Comparison of ENCODE assay signal across 9 mouse cellular contexts in the genomic region with DNA sequence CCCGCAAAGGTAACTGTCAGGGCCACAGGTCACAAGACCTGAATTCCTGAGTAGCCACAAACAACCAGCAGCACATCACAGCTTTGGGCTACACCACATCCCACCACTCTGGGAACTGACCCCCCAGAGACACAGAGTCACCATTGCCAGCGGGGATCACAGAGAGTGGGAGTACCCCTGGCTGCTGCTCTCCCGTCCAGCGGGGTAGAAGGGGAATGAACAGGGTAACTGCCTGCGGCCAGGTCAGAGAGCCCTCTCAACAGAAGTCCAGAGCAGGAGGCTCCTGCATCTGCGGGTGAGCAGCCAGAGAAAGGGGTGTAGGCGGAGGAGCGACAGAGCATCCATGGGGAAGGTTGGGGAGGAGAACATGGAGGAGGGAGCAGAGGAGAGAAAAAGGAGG. TPM values are rescaled to one million over a fixed set of nuclear protein-coding genes. Genes with fewer than 3 reads are reported as not detected.
A peak's percentile ranks its signal among the peaks of the same experiment; 100 is the strongest.
DNase-seq lines count a peak whose midpoint lies in the region; ATAC-seq and TF ChIP-seq lines count a peak whose summit lies in the region.
"Had no signal": no experiment of that assay in that cellular context is flagged by ENCODE, and none has a peak within 500 bp of the region (broad histone marks: within the 10 kb centered on the region; RNA-seq: fewer than 3 reads in every experiment).

No protein-coding gene starts in this region.

- peaks cover 0 to 7% of the 10 kb centered on the region in 2 experiments; a peak in 2 of 4 replicates for H3K36me3 ChIP-seq in MEL (ENCODE audit: control insufficient read depth in 1 of 2, insufficient read depth in 2 of 2, low read length in 2 of 2)
- peaks cover 1% of the 10 kb centered on the region; the same call in 1 of the 2 replicates for H3K36me3 ChIP-seq in heart, embryonic 15.5 days
- H3K36me3 ChIP-seq in liver, postnatal 0 days (replicated peaks; ENCODE audit: insufficient read depth, low read length): peaks cover 4% of the 10 kb centered on the region; the same call in 1 of the 2 replicates

- 10% methylated on average over 8 of the region's 8 CpGs for WGBS in heart, embryonic 15.5 days
- WGBS in liver, postnatal 0 days (ENCODE audit: insufficient replicate concordance): 11% methylated on average over 8 of the region's 8 CpGs

- no peak for ATAC-seq in heart, embryonic 15.5 days (replicated peaks; ENCODE audit: insufficient number of reproducible peaks, insufficient read depth, low FRiP score, low read depth)
- ATAC-seq in liver, postnatal 0 days: no peak
- ATAC-seq in megakaryocyte-erythroid progenitor cell, adult 5-6 weeks (replicated peaks; ENCODE audit: low FRiP score, low TSS enrichment, poor library complexity, severe bottlenecking): no peak

- TF ChIP-seq CTCF in MEL (IDR thresholded peaks at IDR 0.05 in 2 of 3, conservative IDR thresholded peaks at IDR 0.05 in 1 of 3; ENCODE audit: control insufficient read depth in 1 of 3, insufficient read depth in 1 of 3, low read depth in 2 of 3, low read length in 3 of 3, poor library complexity in 1 of 3, severe bottlenecking in 1 of 3): no peak
- no peak for TF ChIP-seq CTCF in liver, postnatal 0 days (IDR thresholded peaks at IDR 0.05; ENCODE audit: low read depth)

- TF ChIP-seq RAD21 in MEL (IDR thresholded peaks at IDR 0.05; ENCODE audit: low read depth, low read length): no peak

- DNase-seq in kidney, adult 11 months: peak; percentile 28
- DNase-seq in kidney, adult 18-20 months: no peak
- peak; percentile 31 for DNase-seq in MEL (ENCODE audit: low read depth, low spot score)
- no peak for DNase-seq in liver, postnatal 0 days
- DNase-seq in gastrocnemius, postnatal 4 days (ENCODE audit: low spot score in 2 of 2): no peak
- no peak for DNase-seq in MN1 (ENCODE audit: low spot score)

- no peak overlapping the region for H3K27ac ChIP-seq in MEL (ENCODE audit: control insufficient read depth, low read depth, low read length)
- 0 out of 2 replicates have a peak overlapping the region, but pooled peaks have one; percentile 4 for H3K27ac ChIP-seq in heart, embryonic 15.5 days
- peak overlapping the region; percentile 85 for H3K27ac ChIP-seq in liver, postnatal 0 days (ENCODE audit: low read depth)

- peaks cover 15 to 23% of the 10 kb centered on the region in 2 experiments for H3K4me1 ChIP-seq in MEL (ENCODE audit: control insufficient read depth in 1 of 2, insufficient read depth in 2 of 2, low read length in 2 of 2)
- peaks cover 63% of the 10 kb centered on the region for H3K4me1 ChIP-seq in heart, embryonic 15.5 days (replicated peaks)
- H3K4me1 ChIP-seq in liver, postnatal 0 days (ENCODE audit: insufficient read depth): peaks cover 55% of the 10 kb centered on the region

- peak overlapping the region; percentile 94 for H3K4me2 ChIP-seq in heart, embryonic 15.5 days
- H3K4me2 ChIP-seq in liver, postnatal 0 days (ENCODE audit: low read depth, low read length): peak overlapping the region; percentile 98

- peak overlapping the region; percentile 80 for H3K9ac ChIP-seq in MEL (ENCODE audit: control insufficient read depth, low read depth, low read length, poor library complexity, severe bottlenecking)
- H3K9ac ChIP-seq in heart, embryonic 15.5 days: peak overlapping the region; percentile 94
- peak overlapping the region; percentile 93 for H3K9ac ChIP-seq in liver, postnatal 0 days (replicated peaks)

- H3K9me3 ChIP-seq in MEL (replicated peaks; ENCODE audit: insufficient read depth, low read length): no peaks in the 10 kb centered on the region
- no peaks in the 10 kb centered on the region for H3K9me3 ChIP-seq in heart, embryonic 15.5 days (replicated peaks)
- no peaks in the 10 kb centered on the region for H3K9me3 ChIP-seq in liver, postnatal 0 days (ENCODE audit: low read length)

- no peaks in the 10 kb centered on the region for H3K27me3 ChIP-seq in MEL (ENCODE audit: control insufficient read depth in 1 of 2, insufficient read depth in 2 of 2, low read length in 2 of 2)
- peaks cover 39% of the 10 kb centered on the region for H3K27me3 ChIP-seq in heart, embryonic 15.5 days
- H3K27me3 ChIP-seq in liver, postnatal 0 days (ENCODE audit: insufficient read depth, low read length): peaks cover 37% of the 10 kb centered on the region

- no peak for TF ChIP-seq EP300 in MEL (IDR thresholded peaks at IDR 0.05; ENCODE audit: low read depth in 1 of 2, low read length in 2 of 2)
- no peak for TF ChIP-seq EP300 in liver, postnatal 0 days (IDR thresholded peaks at IDR 0.05; ENCODE audit: low read depth)

- H3K79me2 ChIP-seq in MEL (ENCODE audit: control insufficient read depth, insufficient read depth, low read length, poor library complexity): peaks cover 21% of the 10 kb centered on the region

- TF ChIP-seq POLR2A in MEL (IDR thresholded peaks at IDR 0.05; ENCODE audit: control insufficient read depth in 1 of 2, insufficient read depth in 1 of 2, low read depth in 1 of 2, low read length in 2 of 2, poor library complexity in 1 of 2): no peak

- H3K4me3 ChIP-seq in MEL (ENCODE audit: control insufficient read depth in 1 of 2, insufficient read depth in 1 of 2, low read depth in 2 of 2, low read length in 2 of 2): peak overlapping the region; percentile 76 to 99
- H3K4me3 ChIP-seq in heart, embryonic 15.5 days: peak overlapping the region; percentile 81
- H3K4me3 ChIP-seq in liver, postnatal 0 days (ENCODE audit: low read depth, low read length): peak overlapping the region; percentile 77

TF ChIP-seq in MEL, 35 proteins besides CTCF, POLR2A, EP300 and RAD21:
- TF ChIP-seq MAX (IDR thresholded peaks at IDR 0.05; ENCODE audit: low read length) (0 out of 2 replicates have a peak, but pooled peaks have one; percentile 14), TCF12 (IDR thresholded peaks at IDR 0.05; ENCODE audit: low read depth, low read length) (no peak)

RNA-seq across cellular contexts. Expression of gene Kiss1r, which starts 0.7 kb away (rescaled TPM):
- total RNA-seq in MEL (2012; rRNA removed): 9.1 and 10.8 TPM in 2 replicates
- polyA plus RNA-seq in MEL (2012; ENCODE audit: insufficient read depth in 1 of 2, insufficient read length in 2 of 2, low read depth in 1 of 2, low replicate concordance in 2 of 2, missing spikeins in 1 of 2): 10 to 100 TPM in 1 of 2 experiments, not detected in 1; 23.5 TPM
- 0.34 and 0.51 TPM in 2 replicates for polyA plus RNA-seq in heart, embryonic 15.5 days (2015; fragmentation: Nextera tagmentation; extraction: Ambion mirVana)
- polyA plus RNA-seq in liver, postnatal 0 days (2015; fragmentation: Nextera tagmentation; extraction: Ambion mirVana): 0.18 and 0.34 TPM in 2 replicates
- 0.31 TPM in 1 of 2 replicates, not detected in the other for total RNA-seq in megakaryocyte-erythroid progenitor cell, adult 5-6 weeks (2014; fragmentation: Nextera tagmentation)
- 2.2 TPM in 1 of 2 replicates, not detected in the other for total RNA-seq in megakaryocyte-erythroid progenitor cell, adult 5-6 weeks (2017)
- under 1 TPM; 0.41 to 0.56 TPM for total RNA-seq in gastrocnemius, postnatal 4 days (2021)

RNA-seq across cellular contexts. Expression of gene R3hdm4, which starts 4.9 kb away (rescaled TPM):
- 22.7 and 29.1 TPM in 2 replicates for total RNA-seq in MEL (2012; rRNA removed)
- polyA plus RNA-seq in MEL (2012; ENCODE audit: insufficient read depth in 1 of 2, insufficient read length in 2 of 2, low read depth in 1 of 2, low replicate concordance in 2 of 2, missing spikeins in 1 of 2): 100 to 1,000 TPM in 1 of 2 experiments, not detected in 1; 105 TPM
- polyA plus RNA-seq in heart, embryonic 15.5 days (2015; fragmentation: Nextera tagmentation; extraction: Ambion mirVana): 95.2 and 118 TPM in 2 replicates
- 47.3 and 51.7 TPM in 2 replicates for polyA plus RNA-seq in liver, postnatal 0 days (2015; fragmentation: Nextera tagmentation; extraction: Ambion mirVana)
- total RNA-seq in megakaryocyte-erythroid progenitor cell, adult 5-6 weeks (2014; fragmentation: Nextera tagmentation): 80.3 and 91.7 TPM in 2 replicates
- 35.5 and 38.9 TPM in 2 replicates for total RNA-seq in megakaryocyte-erythroid progenitor cell, adult 5-6 weeks (2017)
- total RNA-seq in gastrocnemius, postnatal 4 days (2021): 100 to 1,000 TPM in 1 of 2 experiments, 10 to 100 TPM in 1; 97.9 to 102 TPM

RNA-seq across cellular contexts. Expression of gene Gm26602, which starts 5.4 kb away (rescaled TPM):
- 5.2 and 10.2 TPM in 2 replicates for total RNA-seq in MEL (2012; rRNA removed)
- 1 to 10 TPM in 1 of 2 experiments, not detected in 1; 4.5 TPM for polyA plus RNA-seq in MEL (2012; ENCODE audit: insufficient read depth in 1 of 2, insufficient read length in 2 of 2, low read depth in 1 of 2, low replicate concordance in 2 of 2, missing spikeins in 1 of 2)
- polyA plus RNA-seq in heart, embryonic 15.5 days (2015; fragmentation: Nextera tagmentation; extraction: Ambion mirVana): 15.7 TPM in 1 of 2 replicates, not detected in the other
- polyA plus RNA-seq in liver, postnatal 0 days (2015; fragmentation: Nextera tagmentation; extraction: Ambion mirVana): 4.6 TPM in 1 of 2 replicates, not detected in the other
- total RNA-seq in megakaryocyte-erythroid progenitor cell, adult 5-6 weeks (2014; fragmentation: Nextera tagmentation): not detected in 2 replicates
- total RNA-seq in megakaryocyte-erythroid progenitor cell, adult 5-6 weeks (2017): not detected in 2 replicates
- total RNA-seq in gastrocnemius, postnatal 4 days (2021): not detected
- polyA plus RNA-seq: brain, embryonic 14.5 days had no signal

RNA-seq across cellular contexts. Expression of gene Med16, which starts 7.4 kb away (rescaled TPM):
- total RNA-seq in MEL (2012; rRNA removed): 16.6 and 17.3 TPM in 2 replicates
- polyA plus RNA-seq in MEL (2012; ENCODE audit: insufficient read depth in 1 of 2, insufficient read length in 2 of 2, low read depth in 1 of 2, low replicate concordance in 2 of 2, missing spikeins in 1 of 2): 10 to 100 TPM in 1 of 2 experiments, not detected in 1; 41.2 TPM
- polyA plus RNA-seq in heart, embryonic 15.5 days (2015; fragmentation: Nextera tagmentation; extraction: Ambion mirVana): 34.8 and 45.7 TPM in 2 replicates
- 13.5 and 14.3 TPM in 2 replicates for polyA plus RNA-seq in liver, postnatal 0 days (2015; fragmentation: Nextera tagmentation; extraction: Ambion mirVana)
- total RNA-seq in megakaryocyte-erythroid progenitor cell, adult 5-6 weeks (2014; fragmentation: Nextera tagmentation): 17.1 and 21.7 TPM in 2 replicates
- total RNA-seq in megakaryocyte-erythroid progenitor cell, adult 5-6 weeks (2017): 9.7 and 9.8 TPM in 2 replicates
- total RNA-seq in gastrocnemius, postnatal 4 days (2021): 10 to 100 TPM; 39.4 to 41.1 TPM

RNA-seq across cellular contexts. Expression of gene Arid3a, which starts 10.8 kb away (rescaled TPM):
- 11.8 and 12.5 TPM in 2 replicates for total RNA-seq in MEL (2012; rRNA removed)
- polyA plus RNA-seq in MEL (2012; ENCODE audit: insufficient read depth in 1 of 2, insufficient read length in 2 of 2, low read depth in 1 of 2, low replicate concordance in 2 of 2, missing spikeins in 1 of 2): 10 to 100 TPM in 1 of 2 experiments, not detected in 1; 17.2 TPM
- 2.1 and 3.7 TPM in 2 replicates for polyA plus RNA-seq in heart, embryonic 15.5 days (2015; fragmentation: Nextera tagmentation; extraction: Ambion mirVana)
- 4.5 and 5.5 TPM in 2 replicates for polyA plus RNA-seq in liver, postnatal 0 days (2015; fragmentation: Nextera tagmentation; extraction: Ambion mirVana)
- total RNA-seq in megakaryocyte-erythroid progenitor cell, adult 5-6 weeks (2014; fragmentation: Nextera tagmentation): 4.4 and 5.9 TPM in 2 replicates
- 5.4 and 6.0 TPM in 2 replicates for total RNA-seq in megakaryocyte-erythroid progenitor cell, adult 5-6 weeks (2017)
- 1 to 10 TPM; 4.5 to 4.9 TPM for total RNA-seq in gastrocnemius, postnatal 4 days (2021)

Comparison
In these comparisons a context has a peak if more than half of its experiments do, and no peak if none do; other contexts are left out.
1. DNase-seq: peak in kidney, adult 11 months (single experiment) and MEL (single experiment); none in kidney, adult 18-20 months (single experiment), liver, postnatal 0 days (single experiment), gastrocnemius, postnatal 4 days (0 of 2) and MN1 (single experiment).
2. Peak in every context shown above with its lines, with median percentiles within 50 percentile points of each other: H3K4me3 ChIP-seq and H3K9ac ChIP-seq.